Mouse (Mus musculus): ENCODE results near the gene Slc25a34. TPM values are rescaled to one million over a fixed set of nuclear protein-coding genes. Genes with fewer than 3 reads are reported as not detected.

Gene Slc25a34
- polyA plus RNA-seq, 1 experiment, result not detected

- Histone ChIP-seq H3K36me3 (ENCODE audit: control insufficient read depth) (peaks cover 27% of the 10 kb centered on the region), H3K4me3 (replicated peaks) (no peak overlapping the region), H3K27me3 (ENCODE audit: control insufficient read depth) (peaks cover 2% of the 10 kb centered on the region; the same call in 1 of the 2 replicates), H3K4me1 (ENCODE audit: control insufficient read depth) (peaks cover 21% of the 10 kb centered on the region), H3K9me3 (ENCODE audit: control insufficient read depth, low read length) (no peaks in the 10 kb centered on the region)
- no peak for TF ChIP-seq TAL1 (IDR thresholded peaks at IDR 0.05; ENCODE audit: low read length)
- TF ChIP-seq GATA1 (IDR thresholded peaks at IDR 0.05; ENCODE audit: low read length), result no peak
Measured at GRCm38 (mm10) chr4:141659739-141660138, 36.1 kb upstream of the Slc25a34 start.

GRCm38 (mm10) chr4:141658846-141659484 is 35.3 kb upstream of the Slc25a34 start:
- Histone ChIP-seq H3K27me3 (ENCODE audit: control insufficient read depth) (no peaks in the 10 kb centered on the region), H3K36me3 (ENCODE audit: control insufficient read depth) (peaks cover 29% of the 10 kb centered on the region), H3K4me1 (ENCODE audit: control insufficient read depth) (peaks cover 13% of the 10 kb centered on the region), H3K4me3 (replicated peaks) (no peak overlapping the region), H3K9me3 (ENCODE audit: control insufficient read depth, low read length) (no peaks in the 10 kb centered on the region)
- no peak for TF ChIP-seq TAL1 (IDR thresholded peaks at IDR 0.05; ENCODE audit: low read length)
- no peak for TF ChIP-seq GATA1 (IDR thresholded peaks at IDR 0.05; ENCODE audit: low read length)

GRCm38 (mm10) chr4:141656932-141657331 is 33.3 kb upstream of the Slc25a34 start:
- peaks cover 42% of the 10 kb centered on the region for H3K36me3 ChIP-seq (ENCODE audit: control insufficient read depth)
- no peaks in the 10 kb centered on the region for H3K27me3 ChIP-seq (ENCODE audit: control insufficient read depth)
- H3K4me1 ChIP-seq (ENCODE audit: control insufficient read depth), result peaks cover 1% of the 10 kb centered on the region
- TF ChIP-seq TAL1 (IDR thresholded peaks at IDR 0.05; ENCODE audit: low read length) (no peak), GATA1 (IDR thresholded peaks at IDR 0.05; ENCODE audit: low read length) (no peak)
- H3K9me3 ChIP-seq (ENCODE audit: control insufficient read depth, low read length), result no peaks in the 10 kb centered on the region
- H3K4me3 ChIP-seq (replicated peaks), result no peak overlapping the region

GRCm38 (mm10) chr4:141655908-141656608 is 32.4 kb upstream of the Slc25a34 start:
- no peaks in the 10 kb centered on the region for H3K27me3 ChIP-seq (ENCODE audit: control insufficient read depth)
- no peaks in the 10 kb centered on the region for H3K9me3 ChIP-seq (ENCODE audit: control insufficient read depth, low read length)
- H3K4me3 ChIP-seq (replicated peaks), result no peak overlapping the region
- H3K4me1 ChIP-seq (ENCODE audit: control insufficient read depth), result peaks cover 4% of the 10 kb centered on the region
- TF ChIP-seq GATA1 (IDR thresholded peaks at IDR 0.05; ENCODE audit: low read length), result no peak
- H3K36me3 ChIP-seq (ENCODE audit: control insufficient read depth), result peaks cover 43% of the 10 kb centered on the region

- TF ChIP-seq TAL1 (IDR thresholded peaks at IDR 0.05; ENCODE audit: low read length) (no peak), GATA1 (IDR thresholded peaks at IDR 0.05; ENCODE audit: low read length) (no peak)
- Histone ChIP-seq H3K4me1 (ENCODE audit: control insufficient read depth) (peaks cover 4% of the 10 kb centered on the region), H3K36me3 (ENCODE audit: control insufficient read depth) (peaks cover 30% of the 10 kb centered on the region), H3K4me3 (replicated peaks) (no peak overlapping the region), H3K27me3 (ENCODE audit: control insufficient read depth) (no peaks in the 10 kb centered on the region), H3K9me3 (ENCODE audit: control insufficient read depth, low read length) (no peaks in the 10 kb centered on the region)
Measured at GRCm38 (mm10) chr4:141654509-141654908, 30.9 kb upstream of the Slc25a34 start.

- peaks cover 27% of the 10 kb centered on the region for H3K36me3 ChIP-seq (ENCODE audit: control insufficient read depth)
- TF ChIP-seq GATA1 (IDR thresholded peaks at IDR 0.05; ENCODE audit: low read length), result no peak
- TF ChIP-seq TAL1 (IDR thresholded peaks at IDR 0.05; ENCODE audit: low read length), result no peak
Measured at GRCm38 (mm10) chr4:141653813-141654212, 30.2 kb upstream of the Slc25a34 start.

GRCm38 (mm10) chr4:141653044-141653443 is 29.4 kb upstream of the Slc25a34 start:
- TF ChIP-seq TAL1 (IDR thresholded peaks at IDR 0.05; ENCODE audit: low read length), result no peak
- TF ChIP-seq GATA1 (IDR thresholded peaks at IDR 0.05; ENCODE audit: low read length), result no peak
- no peaks in the 10 kb centered on the region for H3K27me3 ChIP-seq (ENCODE audit: control insufficient read depth)
- H3K9me3 ChIP-seq (ENCODE audit: control insufficient read depth, low read length), result no peaks in the 10 kb centered on the region
- H3K36me3 ChIP-seq (ENCODE audit: control insufficient read depth), result peaks cover 24% of the 10 kb centered on the region
- peaks cover 2% of the 10 kb centered on the region for H3K4me1 ChIP-seq (ENCODE audit: control insufficient read depth)
- no peak overlapping the region for H3K4me3 ChIP-seq (replicated peaks)

More at GRCm38 (mm10) chr4:141653813-141654212, 30.2 kb upstream of the Slc25a34 start:
- Histone ChIP-seq H3K4me3 (replicated peaks) (no peak overlapping the region), H3K4me1 (ENCODE audit: control insufficient read depth) (peaks cover 4% of the 10 kb centered on the region), H3K27me3 (ENCODE audit: control insufficient read depth) (no peaks in the 10 kb centered on the region), H3K9me3 (ENCODE audit: control insufficient read depth, low read length) (no peaks in the 10 kb centered on the region)

- Histone ChIP-seq H3K27me3 (ENCODE audit: control insufficient read depth) (no peaks in the 10 kb centered on the region), H3K9me3 (ENCODE audit: control insufficient read depth, low read length) (no peaks in the 10 kb centered on the region), H3K4me3 (replicated peaks) (no peak overlapping the region), H3K4me1 (ENCODE audit: control insufficient read depth) (peaks cover 2% of the 10 kb centered on the region), H3K36me3 (ENCODE audit: control insufficient read depth) (peaks cover 20% of the 10 kb centered on the region)
- no peak for TF ChIP-seq GATA1 (IDR thresholded peaks at IDR 0.05; ENCODE audit: low read length)
- no peak for TF ChIP-seq TAL1 (IDR thresholded peaks at IDR 0.05; ENCODE audit: low read length)
Measured at GRCm38 (mm10) chr4:141651944-141652343, 28.3 kb upstream of the Slc25a34 start.

- Histone ChIP-seq H3K4me3 (replicated peaks) (no peak overlapping the region), H3K36me3 (ENCODE audit: control insufficient read depth) (peaks cover 22% of the 10 kb centered on the region), H3K9me3 (ENCODE audit: control insufficient read depth, low read length) (no peaks in the 10 kb centered on the region), H3K4me1 (ENCODE audit: control insufficient read depth) (peaks cover 2% of the 10 kb centered on the region), H3K27me3 (ENCODE audit: control insufficient read depth) (no peaks in the 10 kb centered on the region)
- no peak for TF ChIP-seq TAL1 (IDR thresholded peaks at IDR 0.05; ENCODE audit: low read length)
- TF ChIP-seq GATA1 (IDR thresholded peaks at IDR 0.05; ENCODE audit: low read length), result no peak
Measured at GRCm38 (mm10) chr4:141651286-141651685, 27.7 kb upstream of the Slc25a34 start.
